Mouse (Mus musculus) frontal cortex, postnatal 25 days (tissue): ENCODE data around the gene Fbxl16.

Experiments used
- DNase-seq, 2 experiments: peaks; one replicate each; pipeline ENCODE4 v3.0.0; 2022; ENCODE audit warnings: low spot score in 2 of 2

The Fbxl16 gene

GRCm38 (mm10) chr17:25808789-25809605 is at the start of gene Fbxl16:
Fbxl16 (plus strand) TSS chr17:25809085.
- DNase-seq: peak; percentile 77 to 82

GRCm38 (mm10) chr17:25760148-25760547 is 48.7 kb upstream of the Fbxl16 start:
- no peak for DNase-seq

GRCm38 (mm10) chr17:25761561-25761970 is 47.3 kb upstream of the Fbxl16 start:
- DNase-seq: no peak

GRCm38 (mm10) chr17:25762591-25762990 is 46.3 kb upstream of the Fbxl16 start:
- no peak for DNase-seq

GRCm38 (mm10) chr17:25765886-25766285 is 43.0 kb upstream of the Fbxl16 start:
- DNase-seq: no peak

GRCm38 (mm10) chr17:25769331-25769730 is 39.6 kb upstream of the Fbxl16 start:
- no peak for DNase-seq

- DNase-seq: peak; percentile 98 to 99
Observed at GRCm38 (mm10) chr17:25773549-25774120, 35.2 kb upstream of the Fbxl16 start, which contains the start of gene Narfl. Narfl (plus strand) TSS chr17:25773776.

GRCm38 (mm10) chr17:25775318-25776062 is 33.4 kb upstream of the Fbxl16 start:
- no peak for DNase-seq

- DNase-seq: no peak
Observed at GRCm38 (mm10) chr17:25777948-25778347, 30.9 kb upstream of the Fbxl16 start.

- no peak for DNase-seq
Observed at GRCm38 (mm10) chr17:25781339-25781738, 27.5 kb upstream of the Fbxl16 start.

GRCm38 (mm10) chr17:25783086-25783485 is 25.8 kb upstream of the Fbxl16 start:
- no peak for DNase-seq

GRCm38 (mm10) chr17:25783861-25784574 is 24.9 kb upstream of the Fbxl16 start:
- DNase-seq: no peak

GRCm38 (mm10) chr17:25785281-25785745 is 23.6 kb upstream of the Fbxl16 start, which contains the start of gene Haghl:
Haghl (minus strand) TSS chr17:25785673.
- peak; percentile 93 to 98 for DNase-seq

- DNase-seq: no peak
Observed at GRCm38 (mm10) chr17:25786280-25786679, 22.6 kb upstream of the Fbxl16 start, which contains the start of gene Ccdc78. Ccdc78 (plus strand) TSS chr17:25786580.

- DNase-seq: no peak
Observed at GRCm38 (mm10) chr17:25786781-25787504, 21.9 kb upstream of the Fbxl16 start.

- DNase-seq: no peak
Observed at GRCm38 (mm10) chr17:25791320-25791842, 17.5 kb upstream of the Fbxl16 start.

GRCm38 (mm10) chr17:25791843-25792527 is 16.9 kb upstream of the Fbxl16 start:
- peak; percentile 78 to 80 for DNase-seq

GRCm38 (mm10) chr17:25792615-25793014 is 16.3 kb upstream of the Fbxl16 start, which contains the start of gene Fam173a:
Fam173a (minus strand) TSS chr17:25792901.
- peak in 1 of 2 experiments; percentile 63 for DNase-seq

GRCm38 (mm10) chr17:25794197-25794596 is 14.7 kb upstream of the Fbxl16 start:
- no peak for DNase-seq

- DNase-seq: no peak
Observed at GRCm38 (mm10) chr17:25794998-25795397, 13.9 kb upstream of the Fbxl16 start.
